Mouse (Mus musculus): ENCODE measurements around the gene Chsy1.

DNA sequence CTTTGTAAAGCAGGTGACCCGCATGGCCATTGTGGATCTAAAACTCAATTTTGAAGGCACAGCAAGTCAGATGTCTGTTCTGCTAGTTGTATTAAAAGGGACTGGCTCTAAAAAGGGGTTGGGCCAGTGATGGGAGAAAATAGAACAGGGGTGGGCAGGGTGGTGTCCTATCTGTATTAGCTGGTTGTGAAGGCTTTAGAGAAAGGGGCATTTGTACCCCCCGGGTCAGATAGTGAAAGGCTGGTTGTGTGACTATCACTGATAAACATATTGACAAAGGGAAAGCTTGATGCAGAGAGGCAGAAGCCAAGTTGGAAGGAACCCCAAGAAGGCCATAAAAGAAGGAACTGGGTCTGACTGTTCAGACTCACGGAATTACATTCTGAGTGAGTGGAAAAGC is 4.2 kb downstream of the Chsy1 start:
- TF ChIP-seq CTCF (IDR thresholded peaks at IDR 0.05; ENCODE audit: low read depth) (no peak), EP300 (optimal IDR thresholded peaks at IDR 0.05) (no peak)

Measured in stomach, postnatal 0 days (tissue).